Mouse (Mus musculus) stomach, embryonic 14.5 days (tissue): ENCODE measurements around the gene Dpysl5. TPM values are rescaled to one million over a fixed set of nuclear protein-coding genes. Genes with fewer than 3 reads are reported as not detected.
A peak's percentile ranks its signal among the peaks of the same experiment; 100 is the strongest.
"Not testable (repeated sequence)": the region's sequence is repeated elsewhere in the genome, so short reads cannot be mapped to it uniquely, and the experiment has no call there.

ENCODE experiments used
- ATAC-seq: fragments of 200-750 bp; cut with Nextera tagmentation; 2 replicates; pipeline ENCODE4 v1.8.0; 2017; ENCODE audit warnings: low read depth, moderate TSS enrichment; ENCODE audit not compliant: insufficient number of reproducible peaks, insufficient read depth, low FRiP score
- H3K27ac ChIP-seq: fragments of 300-500 bp; sonication (generic); 2 replicates; pipeline ENCODE4 v1.5.1; 2014; ENCODE audit warnings: mild to moderate bottlenecking, low read length, moderate library complexity, mixed read lengths
- H3K27me3 ChIP-seq: fragments of 300-500 bp; sonication (generic); 2 replicates; pipeline ENCODE4 v1.6.1; 2014; ENCODE audit warnings: low read length, control low read depth, mixed read lengths; ENCODE audit not compliant: control insufficient read depth, insufficient read depth
- H3K36me3 ChIP-seq: fragments of 300-500 bp; sonication (generic); 2 replicates; pipeline ENCODE4 v1.6.1; 2014; ENCODE audit warnings: mild to moderate bottlenecking, control low read depth, low read length, moderate library complexity, mixed read lengths; ENCODE audit not compliant: control insufficient read depth, insufficient read depth
- H3K4me1 ChIP-seq: fragments of 300-500 bp; sonication (generic); 2 replicates; pipeline ENCODE4 v1.6.1; 2014; ENCODE audit warnings: low read length, control low read depth, mixed read lengths; ENCODE audit not compliant: control insufficient read depth, insufficient read depth
- H3K4me2 ChIP-seq: fragments of 300-500 bp; sonication (generic); replicated peaks from 2 replicates; pipeline ENCODE4 v1.6.1; 2014; ENCODE audit warnings: low read depth, low read length, control low read depth
- H3K4me3 ChIP-seq: fragments of 300-500 bp; sonication (generic); 2 replicates; pipeline ENCODE4 v1.5.1; 2014; ENCODE audit warnings: low read depth, low read length, control low read depth
- H3K9ac ChIP-seq: fragments of 300-500 bp; sonication (generic); replicated peaks from 2 replicates; pipeline ENCODE4 v1.6.1; 2014; ENCODE audit warnings: low read depth, mild to moderate bottlenecking, control low read depth, low read length, moderate library complexity, mixed read lengths
- H3K9me3 ChIP-seq: fragments of 300-500 bp; sonication (generic); 2 replicates; pipeline ENCODE4 v1.6.1; 2016; ENCODE audit warnings: low read depth, low read length, control low read depth; ENCODE audit not compliant: control insufficient read depth
- WGBS: fragments of 180-500 bp; shearing (Covaris S2); extraction: QIAGEN DNeasy Blood & Tissue Kit; methylation state at CpG from one replicate; pipeline ENCODE4 v1.1.7; 2014; 5-methylcytosine and 5-hydroxymethylcytosine counted together
- polyA plus RNA-seq: library from polyadenylated mRNA; unstranded; fragments of >200 nt; fragmentation: Nextera tagmentation; extraction: Ambion mirVana; gene quantifications from 2 replicates; pipeline ENCODE4 v1.2.1, GENCODE M21; 2014

Dpysl5 gene
- polyA plus RNA-seq, 1 experiment from 2014 or later: 11.0 TPM

- WGBS: 68% methylated on average over 3 of the region's 3 CpGs
Measured at GRCm38 (mm10) chr5:30683993-30684392, 27.4 kb upstream of the Dpysl5 start.

GRCm38 (mm10) chr5:30686781-30687180 lies 24.6 kb upstream of the Dpysl5 start:
- no peaks in the 10 kb centered on the region for H3K36me3 ChIP-seq
- no peak overlapping the region for H3K9ac ChIP-seq
- H3K4me2 ChIP-seq: no peak overlapping the region
- no peak overlapping the region for H3K4me3 ChIP-seq
- no peak overlapping the region for H3K27ac ChIP-seq
- 62% methylated on average over 3 of the region's 3 CpGs for WGBS
- H3K27me3 ChIP-seq: no peaks in the 10 kb centered on the region
- no peaks in the 10 kb centered on the region for H3K4me1 ChIP-seq
- H3K9me3 ChIP-seq: no peaks in the 10 kb centered on the region
- no peak for ATAC-seq

More at GRCm38 (mm10) chr5:30683993-30684392, 27.4 kb upstream of the Dpysl5 start:
- Histone ChIP-seq H3K4me3 (no peak overlapping the region), H3K36me3 (no peaks in the 10 kb centered on the region), H3K4me1 (no peaks in the 10 kb centered on the region), H3K9me3 (no peaks in the 10 kb centered on the region), H3K9ac (no peak overlapping the region), H3K27ac (no peak overlapping the region), H3K27me3 (no peaks in the 10 kb centered on the region), H3K4me2 (no peak overlapping the region)
- ATAC-seq: no peak

GRCm38 (mm10) chr5:30700361-30701000 lies 10.9 kb upstream of the Dpysl5 start:
- Histone ChIP-seq H3K27me3 (no peaks in the 10 kb centered on the region), H3K36me3 (no peaks in the 10 kb centered on the region), H3K9ac (no peak overlapping the region), H3K4me3 (no peak overlapping the region), H3K4me1 (no peaks in the 10 kb centered on the region), H3K9me3 (no peaks in the 10 kb centered on the region), H3K4me2 (no peak overlapping the region), H3K27ac (no peak overlapping the region)
- WGBS: 74% methylated on average over 8 of the region's 8 CpGs
- no peak for ATAC-seq

- H3K9ac ChIP-seq, H3K27me3 ChIP-seq, H3K27ac ChIP-seq, H3K9me3 ChIP-seq, H3K36me3 ChIP-seq, H3K4me2 ChIP-seq, ATAC-seq, H3K4me3 ChIP-seq, H3K4me1 ChIP-seq: not testable (repeated sequence)
- 30% methylated on average over 4 of the region's 4 CpGs for WGBS
Measured at GRCm38 (mm10) chr5:30701373-30701772, 10.0 kb upstream of the Dpysl5 start.

- Histone ChIP-seq H3K4me1 (no peaks in the 10 kb centered on the region), H3K4me2 (no peak overlapping the region), H3K27ac (no peak overlapping the region), H3K9ac (no peak overlapping the region), H3K9me3 (no peaks in the 10 kb centered on the region), H3K36me3 (no peaks in the 10 kb centered on the region), H3K4me3 (no peak overlapping the region), H3K27me3 (no peaks in the 10 kb centered on the region)
- 74% methylated on average over 3 of the region's 3 CpGs for WGBS
- ATAC-seq: no peak
Measured at GRCm38 (mm10) chr5:30701866-30702265, 9.5 kb upstream of the Dpysl5 start.

DNA sequence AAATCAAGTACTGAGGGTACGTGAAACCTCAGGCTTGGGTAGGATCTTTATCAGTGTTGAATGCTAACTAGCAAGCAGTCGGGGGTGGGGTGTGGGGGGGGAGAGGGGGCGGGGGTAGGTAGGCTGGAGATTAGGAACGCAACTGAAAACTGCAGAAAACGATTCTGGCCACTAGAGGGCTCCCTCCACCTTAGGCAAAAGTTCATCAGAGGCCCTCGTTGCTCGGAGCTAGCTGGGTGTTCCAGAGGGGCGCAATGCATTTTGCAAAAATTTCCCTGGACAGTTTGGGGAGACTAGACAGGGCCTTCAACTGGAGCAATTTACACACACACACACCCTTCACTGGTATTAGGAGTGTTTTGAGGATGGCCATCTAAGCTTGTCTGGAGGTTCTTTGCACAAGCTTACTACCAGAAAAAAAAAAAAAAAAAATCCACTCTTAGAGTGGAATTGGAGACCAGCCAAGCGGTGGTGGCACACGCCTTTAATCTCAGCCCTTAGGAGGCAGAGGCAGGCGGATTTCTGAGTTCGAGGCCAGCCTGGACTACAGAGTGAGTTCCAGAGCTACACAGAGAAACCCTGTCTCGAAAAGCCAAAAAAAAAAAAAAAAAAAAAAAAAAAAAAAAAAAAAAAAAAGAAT lies 1.5 kb upstream of the Dpysl5 start:
- no peak overlapping the region for H3K4me2 ChIP-seq
- no peak overlapping the region for H3K9ac ChIP-seq
- peaks cover 12% of the 10 kb centered on the region; the same call in 1 of the 2 replicates for H3K27me3 ChIP-seq
- ATAC-seq: peak; percentile 8; the same call in 1 of the 2 replicates
- H3K4me1 ChIP-seq: peaks cover 12% of the 10 kb centered on the region; the same call in 1 of the 2 replicates
- no peaks in the 10 kb centered on the region for H3K36me3 ChIP-seq
- no peaks in the 10 kb centered on the region for H3K9me3 ChIP-seq
- no peak overlapping the region for H3K27ac ChIP-seq
- H3K4me3 ChIP-seq: no peak overlapping the region
- WGBS: 10% methylated on average over 13 of the region's 13 CpGs

DNA sequence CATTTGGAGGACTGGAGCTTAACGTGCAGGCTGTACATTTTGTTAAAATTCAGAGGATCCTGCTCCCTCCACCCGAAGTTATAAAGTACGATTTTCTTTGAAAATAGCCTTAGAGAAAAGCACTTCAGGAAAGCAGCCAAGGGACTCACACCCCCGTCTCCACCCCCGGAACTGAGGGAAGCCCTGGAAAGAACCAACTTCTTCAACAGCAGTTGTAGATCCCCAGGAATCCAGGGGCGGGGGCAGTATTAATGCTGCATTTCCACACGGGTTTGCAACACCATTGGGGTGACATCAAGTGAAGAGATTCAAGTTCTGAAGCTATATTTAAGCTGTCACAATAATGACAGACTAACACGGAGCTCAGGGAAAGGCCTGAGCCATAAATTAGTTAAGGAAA lies 878 bp upstream of the Dpysl5 start:
- Histone ChIP-seq H3K27ac (no peak overlapping the region), H3K27me3 (peaks cover 12% of the 10 kb centered on the region; the same call in 1 of the 2 replicates), H3K4me1 (peaks cover 12% of the 10 kb centered on the region; the same call in 1 of the 2 replicates), H3K9me3 (no peaks in the 10 kb centered on the region), H3K36me3 (no peaks in the 10 kb centered on the region), H3K9ac (no peak overlapping the region), H3K4me3 (no peak overlapping the region), H3K4me2 (0 out of 2 replicates have a peak overlapping the region, but pooled peaks have one; percentile 2)
- WGBS: 22% methylated on average over 8 of the region's 8 CpGs
- no peak for ATAC-seq

GRCm38 (mm10) chr5:30712002-30712390 lies 632 bp downstream of the Dpysl5 start:
- H3K36me3 ChIP-seq: no peaks in the 10 kb centered on the region
- no peak overlapping the region for H3K27ac ChIP-seq
- H3K27me3 ChIP-seq: peaks cover 12% of the 10 kb centered on the region; the same call in 1 of the 2 replicates
- H3K9me3 ChIP-seq: no peaks in the 10 kb centered on the region
- peaks cover 12% of the 10 kb centered on the region; the same call in 1 of the 2 replicates for H3K4me1 ChIP-seq
- peak overlapping the region; percentile 96 for H3K4me2 ChIP-seq
- WGBS: 0% methylated on average over 14 of the region's 14 CpGs
- peak overlapping the region; percentile 0; the same call in 1 of the 2 replicates for H3K9ac ChIP-seq
- peak overlapping the region; percentile 46 for H3K4me3 ChIP-seq
- ATAC-seq: no peak; the same call in 1 of the 2 replicates
